Mouse (Mus musculus): ENCODE measurements around the gene Ina.

The Ina gene

GRCm38 (mm10) chr19:47014159-47014446, 395 bp upstream of the Ina start:
- no peak for DNase-seq (ENCODE audit: low spot score in 2 of 2)

- DNase-seq (ENCODE audit: low spot score in 2 of 2), result peak; percentile 60 to 62
Measured at GRCm38 (mm10) chr19:47015396-47015795, 898 bp downstream of the Ina start.

DNA sequence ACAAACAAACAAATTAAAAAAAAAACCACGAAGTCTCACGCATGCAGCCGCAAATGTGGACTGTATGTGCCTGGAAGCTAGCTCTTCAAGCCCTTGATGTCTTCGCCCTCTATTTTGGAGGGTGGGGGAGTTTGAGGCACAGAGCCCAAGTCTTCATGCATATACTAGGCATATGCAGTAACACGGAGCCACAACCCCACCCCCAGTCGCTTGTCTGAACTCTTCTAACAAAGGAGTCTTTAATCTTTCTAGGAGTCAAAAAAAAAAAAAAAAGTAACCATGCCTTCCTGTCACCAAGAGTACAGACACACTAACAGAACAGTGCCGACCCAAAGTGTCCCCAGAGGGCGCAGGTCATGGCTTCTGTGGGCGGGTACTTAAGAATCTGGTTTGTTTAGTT, 1.5 kb downstream of the Ina start:
- no peak for DNase-seq (ENCODE audit: low spot score in 2 of 2)

DNA sequence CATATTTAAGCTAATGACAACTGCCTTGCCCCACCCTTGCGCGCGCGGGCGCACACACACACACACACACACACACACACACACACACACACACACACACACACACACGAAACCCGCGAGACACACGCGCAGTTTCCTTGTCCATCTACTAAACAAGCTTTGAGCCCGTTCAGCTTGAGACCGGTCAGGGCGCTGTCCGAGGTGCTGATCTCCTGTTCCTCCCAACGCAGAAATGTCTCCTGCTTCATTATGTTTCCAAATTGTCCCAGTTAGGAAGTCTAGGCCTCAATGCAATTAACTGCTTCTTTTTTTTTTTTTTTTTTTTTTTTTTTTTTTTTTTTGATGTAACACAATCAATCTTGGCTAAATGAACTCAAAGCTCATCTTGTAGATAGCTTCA, 2.0 kb downstream of the Ina start:
- peak; percentile 67 to 74 for DNase-seq (ENCODE audit: low spot score in 2 of 2)

DNA sequence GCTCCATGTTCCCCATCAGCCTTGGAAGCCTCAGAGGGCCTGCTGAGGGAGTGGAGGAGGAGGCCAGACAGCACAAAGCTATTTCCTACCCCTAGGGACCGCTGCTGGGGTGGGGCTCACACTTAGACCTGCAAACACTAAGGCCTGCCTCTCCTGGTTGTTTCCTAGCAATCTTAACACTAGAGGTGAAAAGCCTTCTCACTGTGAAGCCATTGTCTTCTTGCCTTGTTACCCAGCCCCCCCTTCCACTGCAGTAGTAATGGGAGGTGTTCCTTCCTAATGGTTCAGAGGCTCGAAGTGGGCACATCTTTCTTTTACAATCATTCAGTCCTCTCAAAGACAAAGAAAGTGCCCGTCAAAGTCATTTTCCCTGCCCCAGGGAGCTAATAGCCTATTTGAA, 3.3 kb downstream of the Ina start:
- no peak for DNase-seq (ENCODE audit: low spot score in 2 of 2)

GRCm38 (mm10) chr19:47018330-47018729, 3.8 kb downstream of the Ina start:
- no peak for DNase-seq (ENCODE audit: low spot score in 2 of 2)

DNA sequence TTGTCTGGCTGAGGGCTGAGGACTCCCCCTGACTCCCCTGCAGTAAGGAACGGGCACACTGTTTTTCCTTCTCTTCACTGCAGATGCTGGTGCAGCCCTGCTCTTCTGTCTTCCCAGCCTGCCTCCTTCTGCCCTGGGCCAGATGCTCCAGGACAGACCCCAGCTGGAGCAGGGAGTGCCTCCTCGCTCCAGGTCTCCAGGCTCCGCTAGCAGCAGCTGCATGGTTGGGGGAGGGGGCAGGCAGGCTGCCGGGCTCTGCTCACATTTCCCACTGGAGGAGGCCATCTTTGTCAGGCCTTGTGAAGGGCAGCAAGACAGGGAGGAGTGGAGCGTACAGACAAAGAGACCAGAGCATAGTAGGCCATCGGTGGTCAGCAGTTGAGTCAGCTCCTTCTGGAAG, 4.8 kb downstream of the Ina start:
- DNase-seq (ENCODE audit: low spot score in 2 of 2), result no peak

DNA sequence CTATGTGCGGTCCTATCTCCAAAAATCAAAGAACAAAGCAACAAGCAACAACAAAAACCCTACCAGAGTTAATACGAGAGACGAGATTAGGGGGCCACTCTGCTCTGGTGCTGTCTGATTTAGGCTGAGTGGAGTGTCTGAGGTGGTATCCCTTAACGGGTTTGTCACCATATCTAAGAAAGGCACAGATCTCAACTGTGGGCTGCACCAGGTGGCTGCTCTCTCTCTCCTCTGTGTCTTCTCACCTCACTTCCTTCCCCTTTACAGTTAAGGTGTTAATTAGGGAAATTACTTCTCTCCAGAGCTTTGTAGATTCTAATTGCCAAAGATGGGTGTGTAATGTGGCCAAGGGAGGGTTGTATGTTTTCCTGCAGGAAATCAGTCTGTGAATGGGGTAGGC, 8.2 kb downstream of the Ina start:
- no peak for DNase-seq (ENCODE audit: low spot score in 2 of 2)

DNA sequence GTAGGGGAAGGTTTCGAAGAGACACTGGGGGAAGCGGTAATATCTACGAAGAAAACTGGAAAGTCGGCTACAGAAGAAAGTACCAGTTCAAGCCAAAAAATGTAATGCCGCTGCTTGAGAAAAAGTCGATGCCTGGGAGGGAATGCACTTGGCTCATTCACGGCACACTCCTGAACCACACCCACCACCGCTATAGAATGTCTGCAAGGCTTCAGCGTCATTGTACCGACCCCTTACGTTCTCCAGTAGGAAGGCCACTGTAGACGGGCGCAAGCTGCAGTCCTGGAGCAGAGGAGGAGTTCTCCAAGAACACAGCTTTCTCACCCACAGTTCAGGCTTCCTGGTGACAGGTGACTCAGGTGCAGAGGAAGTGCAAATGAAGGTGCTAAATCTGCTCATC, 9.0 kb downstream of the Ina start:
- no peak for DNase-seq (ENCODE audit: low spot score in 2 of 2)

- no peak for DNase-seq (ENCODE audit: low spot score in 2 of 2)
Measured at GRCm38 (mm10) chr19:47024954-47025353, 10.5 kb downstream of the Ina start.

- DNase-seq (ENCODE audit: low spot score in 2 of 2), result no peak
Measured at GRCm38 (mm10) chr19:47026513-47026912, 12.0 kb downstream of the Ina start.

GRCm38 (mm10) chr19:47029796-47030195, 15.3 kb downstream of the Ina start:
- no peak for DNase-seq (ENCODE audit: low spot score in 2 of 2)

- no peak for DNase-seq (ENCODE audit: low spot score in 2 of 2)
Measured at GRCm38 (mm10) chr19:47031770-47032169, 17.3 kb downstream of the Ina start.

DNA sequence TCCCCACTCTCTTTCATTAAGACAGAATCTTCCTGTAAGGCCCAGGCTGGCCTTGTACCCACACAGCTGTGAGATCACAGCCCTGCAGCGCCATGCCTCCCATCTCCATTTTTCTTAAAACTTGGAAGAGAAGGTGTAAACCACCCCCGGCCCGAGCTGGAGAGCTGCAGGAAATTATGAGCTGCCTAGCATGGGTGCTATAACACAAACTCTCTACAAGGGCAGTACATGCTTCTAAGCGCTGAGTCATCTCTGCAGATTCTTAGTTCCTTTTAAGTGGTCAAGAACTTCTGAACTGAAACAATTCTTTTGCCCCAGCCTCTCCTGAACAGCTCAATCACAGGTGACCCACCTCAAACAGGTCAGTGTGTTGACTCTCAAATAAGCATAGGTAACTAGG, 20.4 kb downstream of the Ina start:
- no peak for DNase-seq (ENCODE audit: low spot score in 2 of 2)

GRCm38 (mm10) chr19:47036596-47036995, 22.1 kb downstream of the Ina start:
- DNase-seq (ENCODE audit: low spot score in 2 of 2), result no peak

DNA sequence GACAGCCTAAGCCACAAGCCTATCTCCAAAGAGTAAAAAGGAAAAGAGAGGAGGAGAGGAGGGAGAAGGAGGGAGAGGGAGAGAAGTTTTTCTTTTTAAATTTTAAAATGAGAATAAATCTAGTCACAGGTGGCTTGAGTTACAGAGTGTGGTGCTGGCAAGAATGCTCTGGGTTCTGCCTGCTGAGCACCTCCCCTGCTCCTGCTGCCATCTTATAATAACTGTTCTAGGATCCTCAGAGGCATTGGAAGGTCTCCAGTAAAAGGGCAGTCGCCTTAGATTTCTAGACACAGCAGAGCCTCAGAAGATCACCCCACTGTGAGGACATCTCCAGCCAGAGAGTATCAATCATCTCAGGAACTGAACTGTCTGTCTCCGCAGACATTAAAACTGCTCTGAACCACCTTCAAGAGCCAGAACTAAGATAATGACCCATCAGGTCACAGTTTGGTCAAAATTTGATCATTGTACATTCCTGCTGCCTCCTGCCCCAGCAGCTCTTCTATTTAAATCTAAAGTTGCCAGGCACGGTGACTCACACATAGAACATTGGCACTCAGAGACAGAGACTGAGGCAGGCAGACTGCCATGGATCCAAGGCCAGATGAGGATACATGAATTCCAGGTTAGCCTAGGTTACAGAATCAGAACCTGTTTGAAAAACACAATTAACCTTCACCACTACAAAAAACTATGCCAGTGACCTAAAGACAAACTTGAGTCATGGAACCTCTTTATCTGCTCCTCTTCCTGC, 26.4 kb downstream of the Ina start:
- DNase-seq (ENCODE audit: low spot score in 2 of 2), result no peak

DNA sequence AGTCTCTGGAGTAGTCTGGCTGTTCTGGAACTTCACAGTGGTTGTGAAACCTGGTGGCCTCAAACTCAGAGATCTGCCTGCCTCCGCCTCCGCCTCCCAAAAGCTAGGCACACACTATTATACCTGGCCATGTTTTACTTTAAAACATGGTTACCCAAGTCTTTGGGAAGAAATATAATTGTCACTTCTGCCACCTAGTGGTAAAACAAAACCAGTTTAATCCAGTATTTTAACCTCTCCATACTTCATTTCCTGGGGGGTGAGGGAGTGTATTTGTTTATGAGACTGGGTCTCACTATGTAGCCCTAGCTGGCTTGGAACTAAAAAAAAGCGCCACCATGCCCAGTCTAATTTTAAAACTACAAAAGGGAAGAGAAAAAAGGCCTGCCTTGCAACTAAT, 29.1 kb downstream of the Ina start:
- DNase-seq (ENCODE audit: low spot score in 2 of 2), result no peak

- no peak for DNase-seq (ENCODE audit: low spot score in 2 of 2)
Measured at GRCm38 (mm10) chr19:47046343-47046742, 31.8 kb downstream of the Ina start.

- DNase-seq (ENCODE audit: low spot score in 2 of 2), result no peak
Measured at GRCm38 (mm10) chr19:47047236-47047833, 32.8 kb downstream of the Ina start.

- no peak for DNase-seq (ENCODE audit: low spot score in 2 of 2)
Measured at GRCm38 (mm10) chr19:47049061-47049460, 34.6 kb downstream of the Ina start.

DNA sequence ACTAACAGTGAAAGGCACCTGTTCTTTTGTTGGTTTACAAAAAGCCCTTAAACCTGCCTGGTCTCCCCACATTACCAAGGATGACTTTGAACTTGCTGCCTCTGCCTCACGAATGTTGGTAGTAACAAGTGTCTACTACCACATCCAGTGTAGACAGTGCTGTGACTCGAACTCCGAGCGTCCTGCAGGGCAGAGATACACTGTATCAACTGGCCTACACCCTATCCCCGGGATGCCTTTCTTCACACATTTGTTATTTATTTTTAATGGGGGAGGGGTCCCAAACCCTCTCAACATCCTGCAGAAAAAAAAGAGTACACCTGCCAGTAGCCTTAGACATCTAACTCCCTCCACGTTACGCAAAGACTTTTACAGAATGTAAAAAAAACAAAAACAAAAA, 35.3 kb downstream of the Ina start:
- DNase-seq (ENCODE audit: low spot score in 2 of 2), result no peak

DNA sequence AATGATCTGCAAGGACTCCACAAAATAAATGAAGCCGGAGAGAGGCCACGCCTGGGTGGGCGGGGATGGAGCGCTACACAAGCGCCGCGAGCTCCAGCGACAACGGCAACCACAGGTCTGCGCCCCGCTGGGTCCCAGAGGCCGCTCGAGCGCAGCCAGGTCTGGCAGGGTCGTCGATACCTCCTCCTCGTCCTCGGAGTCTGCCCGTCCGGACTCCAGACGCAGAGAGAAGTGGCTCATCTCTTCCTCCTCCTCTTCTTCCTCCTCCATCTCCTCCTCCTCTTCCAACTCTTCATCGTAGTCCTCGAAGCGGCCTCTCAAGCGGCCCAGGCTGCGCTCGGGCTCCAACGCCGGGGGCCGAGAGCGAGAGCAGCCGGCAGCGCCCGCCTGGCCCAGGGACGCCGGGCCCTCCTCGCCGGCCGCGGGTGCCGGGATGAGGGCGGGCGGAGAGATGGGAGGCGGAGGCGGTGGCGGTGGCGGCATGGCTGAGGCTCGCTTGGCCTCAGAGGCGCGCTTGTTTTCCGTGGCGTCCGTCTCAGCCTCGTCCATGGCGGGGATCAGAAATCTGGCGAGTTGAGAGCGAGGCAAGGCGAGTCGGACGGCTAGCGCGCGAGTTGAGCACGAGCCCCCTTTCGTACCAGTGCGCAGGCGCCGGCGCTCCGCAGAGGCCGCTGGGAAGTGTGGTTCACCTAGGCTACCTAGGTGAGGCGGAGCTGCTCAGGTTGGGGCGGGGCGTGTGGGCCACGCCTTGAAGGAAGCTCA, 36.0 kb downstream of the Ina start, which contains the start of gene Pcgf6:
Gene Pcgf6, minus strand, starts transcription at position 636 of the 762 bp plus-strand sequence.
- DNase-seq (ENCODE audit: low spot score in 2 of 2), result peak; percentile 88 to 89

GRCm38 (mm10) chr19:47052927-47053326, 38.4 kb downstream of the Ina start:
- DNase-seq (ENCODE audit: low spot score in 2 of 2), result no peak
